Mouse (Mus musculus) cerebellum, adult 2 months (tissue): ENCODE data around the gene Mtx3. TPM values are rescaled to one million over a fixed set of nuclear protein-coding genes. Genes with fewer than 3 reads are reported as not detected.

ENCODE experiments used
- DNase-seq, 2 experiments: peaks; one replicate each; pipeline ENCODE4 v3.0.0; 2021
- H3K27ac ChIP-seq: fragments of 200-500 bp; 2 replicates; pipeline ENCODE4 v1.5.1; 2012; ENCODE audit warnings: low read length, control low read depth, inconsistent platforms; ENCODE audit not compliant: insufficient read depth
- H3K27me3 ChIP-seq: fragments of 200-500 bp; 2 replicates; pipeline ENCODE4 v1.6.1; 2012; ENCODE audit warnings: inconsistent platforms, mild to moderate bottlenecking, low read length, moderate library complexity; ENCODE audit not compliant: control insufficient read depth, insufficient read depth
- H3K4me1 ChIP-seq: fragments of 200-500 bp; 2 replicates; pipeline ENCODE4 v1.6.1; 2011; ENCODE audit warnings: low read length; ENCODE audit not compliant: control insufficient read depth, insufficient read depth
- H3K4me3 ChIP-seq: fragments of 200-500 bp; replicated peaks from 2 replicates; pipeline ENCODE3; 2011; ENCODE audit warnings: mild to moderate bottlenecking, low read depth, low read length, control low read depth; ENCODE audit not compliant: insufficient read depth
- CTCF ChIP-seq: fragments of 200-500 bp; IDR thresholded peaks from 2 replicates; pipeline ENCODE4 v1.5.1; 2011; ENCODE audit warnings: low read depth, mild to moderate bottlenecking, control low read depth, low read length, moderate library complexity, borderline replicate concordance; ENCODE audit not compliant: insufficient read depth
- POLR2A ChIP-seq: fragments of 200-500 bp; IDR thresholded peaks from 2 replicates; pipeline ENCODE4 v1.6.1; 2011; ENCODE audit warnings: low read length, control low read depth, borderline replicate concordance; ENCODE audit not compliant: insufficient read depth
- WGBS: fragments of 180-500 bp; shearing (Covaris S2); methylation state at CpG from one replicate; pipeline ENCODE4 v1.1.7; 2018; 5-methylcytosine and 5-hydroxymethylcytosine counted together
- polyA plus RNA-seq: library from polyadenylated mRNA; depleted of rRNA; stranded (reverse); fragments of >200 nt; gene quantifications from 2 replicates; pipeline ENCODE4 v1.2.3, GENCODE M21; 2012; rRNA removed

Mtx3 gene
- polyA plus RNA-seq, 1 experiment = 31.7 TPM

DNA sequence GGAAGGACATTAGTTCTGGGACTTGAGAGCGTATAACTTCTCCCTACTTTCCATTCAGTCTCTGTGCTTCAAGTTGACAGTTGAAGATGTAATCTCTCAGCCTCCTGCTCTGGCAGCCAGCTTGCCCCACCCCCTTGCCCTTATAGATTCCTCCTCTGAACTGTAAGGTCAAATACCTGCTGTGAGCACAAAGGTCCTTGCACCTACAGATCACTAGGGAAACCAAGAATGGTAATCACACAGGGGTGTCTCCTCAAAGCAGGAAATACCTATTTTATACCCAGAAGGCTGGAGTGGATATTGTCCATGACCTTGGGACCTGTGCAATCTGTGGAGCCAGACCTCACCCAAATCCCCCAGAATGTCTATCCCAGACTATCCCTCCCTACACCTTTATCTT lies 40.4 kb downstream of the Mtx3 start:
- 86% methylated on average over 1 of the region's 1 CpGs for WGBS
- no peaks in the 10 kb centered on the region for H3K27me3 ChIP-seq

DNA sequence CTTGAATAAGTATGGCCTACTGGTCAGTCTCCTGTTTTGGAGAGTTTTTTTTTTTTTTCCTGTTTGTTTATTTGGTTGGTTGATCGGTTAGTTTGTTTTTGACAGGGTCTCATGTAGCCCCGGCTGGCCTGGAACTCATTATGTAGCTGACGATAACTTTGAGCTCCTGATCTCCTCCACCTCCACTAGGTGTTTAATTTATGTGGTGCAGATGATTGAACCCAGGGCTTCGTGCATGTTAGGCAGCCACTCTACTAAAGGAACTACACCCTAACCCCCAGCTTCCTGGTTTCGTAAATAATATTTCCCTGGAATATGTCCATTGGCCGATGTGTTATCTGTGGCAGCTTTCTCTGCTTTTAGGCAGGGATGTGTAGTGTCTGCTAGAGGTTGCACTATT lies 54.5 kb downstream of the Mtx3 start:
- Histone ChIP-seq H3K4me1 (peaks cover 11% of the 10 kb centered on the region; the same call in 1 of the 2 replicates), H3K27ac (no peak overlapping the region), H3K27me3 (no peaks in the 10 kb centered on the region), H3K4me3 (no peak overlapping the region)
- DNase-seq = peak in 1 of 2 experiments; percentile 0
- TF ChIP-seq CTCF = no peak
- TF ChIP-seq POLR2A = no peak
- WGBS = 94% methylated on average over 6 of the region's 6 CpGs

More for the DNA sequence above, 40.4 kb downstream of the Mtx3 start:
- Histone ChIP-seq H3K27ac (no peak overlapping the region), H3K4me1 (peaks cover 21% of the 10 kb centered on the region; the same call in 1 of the 2 replicates), H3K4me3 (no peak overlapping the region)
- DNase-seq = no peak
- no peak for TF ChIP-seq CTCF
- no peak for TF ChIP-seq POLR2A

DNA sequence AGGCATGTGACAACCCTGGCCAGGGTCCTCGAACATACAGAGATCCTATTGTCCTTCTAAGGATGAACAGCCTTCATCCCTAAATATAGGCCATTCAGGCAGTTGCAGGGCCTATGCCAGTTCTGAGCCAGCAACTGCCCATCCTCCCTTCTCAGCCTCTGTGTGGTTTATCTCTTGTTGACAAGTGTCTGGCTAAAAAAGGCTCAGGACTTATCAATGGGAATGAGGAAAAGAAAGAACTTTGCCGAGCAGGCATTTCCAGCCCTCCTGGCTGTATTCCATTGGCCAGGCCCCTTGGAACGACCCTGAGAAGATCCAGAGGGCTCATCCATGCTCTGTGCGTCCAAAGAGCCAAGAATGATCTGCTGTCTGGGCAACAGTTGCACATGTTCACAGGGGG lies 58.7 kb downstream of the Mtx3 start:
- no peaks in the 10 kb centered on the region for H3K27me3 ChIP-seq
- 6% methylated on average over 4 of the region's 4 CpGs for WGBS

DNA sequence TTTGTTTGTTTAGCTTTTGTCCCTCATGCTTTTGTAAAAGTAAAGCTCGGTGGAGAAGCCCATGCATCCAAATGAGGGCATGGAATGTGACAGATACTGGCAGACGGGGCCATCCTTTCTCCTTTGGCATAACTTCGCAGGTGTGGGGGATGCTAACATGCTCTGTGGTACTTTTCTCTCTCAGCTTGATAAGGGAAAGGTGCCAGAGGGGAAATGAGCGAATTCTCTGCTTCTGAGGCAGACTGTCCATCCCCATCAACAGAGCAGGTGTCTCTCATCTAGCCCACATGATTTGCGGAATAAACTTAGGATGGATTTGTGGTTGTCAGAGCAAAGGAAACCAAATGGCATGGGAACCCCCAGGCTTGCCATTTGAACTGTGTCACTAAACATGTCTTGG lies 61.4 kb downstream of the Mtx3 start:
- Histone ChIP-seq H3K27ac (no peak overlapping the region; the same call in 1 of the 2 replicates), H3K27me3 (no peaks in the 10 kb centered on the region), H3K4me1 (peaks cover 24% of the 10 kb centered on the region), H3K4me3 (no peak overlapping the region)
- peak; percentile 42 to 80 for DNase-seq
- TF ChIP-seq POLR2A = no peak
- WGBS = 7% methylated on average over 5 of the region's 5 CpGs

More for the DNA sequence above, 58.7 kb downstream of the Mtx3 start:
- no peak overlapping the region for H3K27ac ChIP-seq
- no peak for DNase-seq
- peaks cover 24% of the 10 kb centered on the region for H3K4me1 ChIP-seq
- TF ChIP-seq CTCF (no peak), POLR2A (no peak)
- H3K4me3 ChIP-seq = no peak overlapping the region

DNA sequence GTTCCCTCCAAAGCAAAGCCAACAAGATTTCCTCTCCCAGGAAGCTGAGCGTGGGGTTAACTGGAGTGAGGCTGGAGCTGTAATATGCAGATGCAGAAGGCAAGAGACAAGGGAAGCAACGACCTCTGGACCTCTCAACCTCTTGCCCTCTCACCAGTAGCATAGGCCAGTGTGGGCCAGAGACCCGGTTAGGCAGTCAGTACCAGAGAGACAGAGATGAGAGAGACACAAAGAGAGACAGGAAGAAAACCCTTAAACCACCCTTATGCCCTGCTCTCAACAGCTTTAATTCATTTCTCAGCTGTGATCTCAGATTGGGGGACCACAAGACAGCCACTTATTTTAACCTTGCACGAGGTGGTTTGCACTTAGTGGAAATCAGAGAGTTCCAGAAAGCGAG lies 62.8 kb downstream of the Mtx3 start:
- no peak for DNase-seq
- no peak for TF ChIP-seq POLR2A
- WGBS = 82% methylated on average over 5 of the region's 5 CpGs
- Histone ChIP-seq H3K27me3 (no peaks in the 10 kb centered on the region), H3K4me1 (peaks cover 24% of the 10 kb centered on the region), H3K4me3 (no peak overlapping the region), H3K27ac (no peak overlapping the region)

Other genes with a start within 250 kb of the Mtx3 start
- gene Serinc5, start 233.7 kb upstream of the Mtx3 start, polyA plus RNA-seq = 48.1 and 50.7 TPM in 2 replicates
- 0.24 and 0.26 TPM in 2 replicates for gene Thbs4, start 49.9 kb upstream of the Mtx3 start, polyA plus RNA-seq